1 mouse cellular context compared by ENCODE assay signal in genomic region chr7:47001125-47001899, GRCm38 (mm10).
TF ChIP-seq lines count a peak whose summit lies in the region.

No protein-coding gene starts in this region.

TF ChIP-seq in myocyte, 11 proteins besides CTCF, POLR2A, EP300 and RAD21 (continued from another document):
- TF ChIP-seq POLR2AphosphoS2 (IDR thresholded peaks at IDR 0.05; ENCODE audit: insufficient read length, low read depth) (no peak), TCF12 (IDR thresholded peaks at IDR 0.05; ENCODE audit: insufficient read depth, poor library complexity, severe bottlenecking) (no peak), E2F4 (IDR thresholded peaks at IDR 0.05; ENCODE audit: insufficient read depth) (no peak), MYOG (IDR thresholded peaks at IDR 0.05; ENCODE audit: control insufficient read depth in 1 of 3, insufficient read depth in 1 of 3, insufficient read length in 2 of 3, low read depth in 2 of 3) (no peak), MYOD1 (IDR thresholded peaks at IDR 0.05; ENCODE audit: control insufficient read depth in 1 of 3, insufficient read length in 2 of 3, low read depth in 2 of 3) (no peak), TCF3 (IDR thresholded peaks at IDR 0.05; ENCODE audit: insufficient read length, low read depth) (no peak), USF1 (IDR thresholded peaks at IDR 0.05; ENCODE audit: low read depth) (no peak), REST (IDR thresholded peaks at IDR 0.05; ENCODE audit: insufficient read depth, insufficient read length) (no peak), SRF (IDR thresholded peaks at IDR 0.05; ENCODE audit: control insufficient read depth, insufficient read length, low read depth) (no peak)
